Mouse (Mus musculus): ENCODE results near the gene Usp21.

- TF ChIP-seq CTCF (IDR thresholded peaks at IDR 0.05; ENCODE audit: borderline replicate concordance, control insufficient read depth, extremely low read depth, insufficient read depth, low read length, poor library complexity): no peak
- no peak for TF ChIP-seq POLR2A (IDR thresholded peaks at IDR 0.05; ENCODE audit: control insufficient read depth, extremely low read depth, insufficient read depth, low read length, poor library complexity)
Observed at GRCm38 (mm10) chr1:171257781-171258180, 30.0 kb downstream of the Usp21 start.

Measured in thymus, adult 2 months (tissue).